Mouse (Mus musculus): ENCODE measurements around the gene Fibp.

GRCm38 (mm10) chr19:5486771-5487170, 26.4 kb downstream of the Fibp start:
- no peak for TF ChIP-seq CTCF (IDR thresholded peaks at IDR 0.05; ENCODE audit: low read depth)
- TF ChIP-seq EP300 (IDR thresholded peaks at IDR 0.05; ENCODE audit: low read depth): no peak

Measured in liver, embryonic 14.5 days (tissue).